Mouse (Mus musculus) intestine, embryonic 16.5 days (tissue): Measurements from ENCODE around the gene 1810043G02Rik. TPM values are rescaled to one million over a fixed set of nuclear protein-coding genes. Genes with fewer than 3 reads are reported as not detected.
"Not testable (repeated sequence)": the region's sequence is repeated elsewhere in the genome, so short reads cannot be mapped to it uniquely, and the experiment has no call there.

Experiments
- ATAC-seq: fragments of 200-750 bp; cut with Nextera tagmentation; 2 replicates; pipeline ENCODE4 v1.8.0; 2017; ENCODE audit warnings: moderate TSS enrichment, moderate library complexity
- H3K27ac ChIP-seq: fragments of 300-500 bp; sonication (generic); 2 replicates; pipeline ENCODE4 v1.5.1; 2014; ENCODE audit warnings: mild to moderate bottlenecking, low read length
- H3K27me3 ChIP-seq: fragments of 300-500 bp; sonication (generic); replicated peaks from 2 replicates; pipeline ENCODE4 v1.6.1; 2014; ENCODE audit warnings: low read length, control low read depth, mixed read lengths; ENCODE audit not compliant: control insufficient read depth, insufficient read depth
- H3K36me3 ChIP-seq: fragments of 300-500 bp; sonication (generic); 2 replicates; pipeline ENCODE4 v1.6.1; 2014; ENCODE audit warnings: low read length, control low read depth; ENCODE audit not compliant: control insufficient read depth, insufficient read depth
- H3K4me1 ChIP-seq: fragments of 300-500 bp; sonication (generic); 2 replicates; pipeline ENCODE4 v1.6.1; 2014; ENCODE audit warnings: low read length, control low read depth, mixed read lengths; ENCODE audit not compliant: control insufficient read depth, insufficient read depth
- H3K4me2 ChIP-seq: fragments of 300-500 bp; sonication (generic); 2 replicates; pipeline ENCODE4 v1.6.1; 2014; ENCODE audit warnings: low read depth, low read length, control low read depth
- H3K4me3 ChIP-seq: fragments of 300-500 bp; sonication (generic); 2 replicates; pipeline ENCODE4 v1.5.1; 2014; ENCODE audit warnings: mild to moderate bottlenecking, low read length
- H3K9ac ChIP-seq: fragments of 300-500 bp; sonication (generic); 2 replicates; pipeline ENCODE4 v1.6.1; 2014; ENCODE audit warnings: low read depth, low read length
- H3K9me3 ChIP-seq: fragments of 300-500 bp; sonication (generic); 2 replicates; pipeline ENCODE4 v1.6.1; 2016; ENCODE audit warnings: low read length, control low read depth; ENCODE audit not compliant: control insufficient read depth
- WGBS: fragments of 180-500 bp; shearing (Covaris S2); extraction: QIAGEN DNeasy Blood & Tissue Kit; methylation state at CpG from one replicate; pipeline ENCODE4 v1.1.7; 2014; 5-methylcytosine and 5-hydroxymethylcytosine counted together
- polyA plus RNA-seq: library from polyadenylated mRNA; unstranded; fragments of >200 nt; fragmentation: Nextera tagmentation; extraction: Ambion mirVana; gene quantifications from 2 replicates; pipeline ENCODE4 v1.2.1, GENCODE M21; 2015

1810043G02Rik gene
- 16.0 and 17.5 TPM in 2 replicates for polyA plus RNA-seq

- Histone ChIP-seq H3K4me2 (peak within 1 kb of the TSS; percentile 84), H3K9ac (peak within 1 kb of the TSS; percentile 78), H3K9me3 (no peaks in the 10 kb centered on the region), H3K27me3 (no peaks in the 10 kb centered on the region), H3K36me3 (peaks cover 3% of the 10 kb centered on the region; the same call in 1 of the 2 replicates), H3K4me1 (peaks cover 7% of the 10 kb centered on the region), H3K4me3 (peak within 1 kb of the TSS; percentile 81), H3K27ac (peak within 1 kb of the TSS; percentile 41; the same call in 1 of the 2 replicates)
- 2% methylated on average over 55 of the region's 57 CpGs for WGBS
- peak; percentile 98 for ATAC-seq
Observed at GRCm38 (mm10) chr10:77978351-77979350, at the start of gene 1810043G02Rik. Gene 1810043G02Rik, plus strand, starts transcription at chr10:77978524.

- no peaks in the 10 kb centered on the region for H3K4me1 ChIP-seq
- H3K9me3 ChIP-seq = no peaks in the 10 kb centered on the region
- H3K27me3 ChIP-seq = no peaks in the 10 kb centered on the region
- H3K4me2 ChIP-seq = no peak overlapping the region
- no peak overlapping the region for H3K27ac ChIP-seq
- ATAC-seq = no peak
- no peak overlapping the region for H3K9ac ChIP-seq
- 51% methylated on average over 2 of the region's 2 CpGs for WGBS
- H3K4me3 ChIP-seq = no peak overlapping the region
- no peaks in the 10 kb centered on the region for H3K36me3 ChIP-seq
Observed at GRCm38 (mm10) chr10:77939685-77940084, 38.6 kb upstream of the 1810043G02Rik start.

DNA sequence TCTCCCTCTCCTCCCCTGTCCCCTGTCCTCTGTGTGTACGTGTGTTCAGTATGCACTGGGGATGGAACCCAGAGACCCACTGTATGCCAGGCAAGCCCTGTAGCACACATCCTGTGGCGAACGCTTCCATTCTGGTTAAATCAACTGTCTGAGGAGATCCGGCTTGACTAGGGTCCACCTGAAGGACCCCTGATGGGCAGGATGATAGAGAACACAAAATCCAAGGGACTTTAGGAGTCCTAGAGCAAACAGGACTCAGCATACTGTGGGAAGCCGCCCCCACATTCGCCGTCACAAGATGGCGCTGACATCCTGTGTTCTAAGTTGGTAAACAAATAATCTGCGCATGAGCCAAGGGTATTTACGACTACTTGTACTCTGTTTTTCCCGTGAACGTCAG lies 27.9 kb upstream of the 1810043G02Rik start:
- not testable (repeated sequence) for H3K27ac ChIP-seq, H3K9me3 ChIP-seq, H3K4me3 ChIP-seq, ATAC-seq, H3K9ac ChIP-seq, H3K4me1 ChIP-seq, H3K27me3 ChIP-seq, H3K36me3 ChIP-seq, H3K4me2 ChIP-seq
- WGBS = 92% methylated on average over 8 of the region's 12 CpGs

DNA sequence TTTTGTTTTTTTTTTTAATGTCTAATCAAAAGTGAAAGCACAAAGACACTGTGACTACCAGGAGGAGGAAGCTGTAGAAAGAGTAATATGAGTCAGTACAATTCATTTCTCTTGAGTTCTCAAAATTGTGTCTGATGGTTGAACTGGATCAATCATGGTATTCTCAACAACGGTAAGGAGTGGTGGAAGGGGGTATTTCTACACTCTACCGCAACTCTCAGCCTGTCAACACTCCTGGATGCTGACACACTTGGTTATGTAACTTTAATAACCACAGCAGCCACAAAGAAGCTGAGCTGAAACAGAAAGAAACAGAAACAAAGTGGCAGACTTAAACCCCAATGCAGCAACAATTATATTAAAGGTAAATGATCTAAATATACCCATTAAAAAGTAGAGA lies 15.6 kb upstream of the 1810043G02Rik start:
- H3K4me1 ChIP-seq = no peaks in the 10 kb centered on the region
- no peak overlapping the region for H3K27ac ChIP-seq
- H3K4me2 ChIP-seq = no peak overlapping the region
- 0 out of 2 replicates have a peak, but pooled peaks cover 2% of the 10 kb centered on the region for H3K27me3 ChIP-seq
- H3K36me3 ChIP-seq = no peaks in the 10 kb centered on the region
- no peak for ATAC-seq
- no peaks in the 10 kb centered on the region for H3K9me3 ChIP-seq
- 93% methylated on average over 2 of the region's 2 CpGs for WGBS
- no peak overlapping the region for H3K4me3 ChIP-seq
- no peak overlapping the region for H3K9ac ChIP-seq

- no peak overlapping the region for H3K27ac ChIP-seq
- H3K9me3 ChIP-seq = no peaks in the 10 kb centered on the region
- 0 out of 2 replicates have a peak, but pooled peaks cover under 1% of the 10 kb centered on the region for H3K4me1 ChIP-seq
- no peak overlapping the region for H3K4me2 ChIP-seq
- H3K9ac ChIP-seq = no peak overlapping the region
- no peak for ATAC-seq
- no peaks in the 10 kb centered on the region for H3K36me3 ChIP-seq
- no peak overlapping the region for H3K4me3 ChIP-seq
- WGBS = 76% methylated on average over 6 of the region's 6 CpGs
- peaks cover 7% of the 10 kb centered on the region for H3K27me3 ChIP-seq
Observed at GRCm38 (mm10) chr10:77963971-77964370, 14.4 kb upstream of the 1810043G02Rik start.

- Histone ChIP-seq H3K4me3 (peak overlapping the region; percentile 35), H3K9ac (0 out of 2 replicates have a peak overlapping the region, but pooled peaks have one; percentile 25), H3K36me3 (no peaks in the 10 kb centered on the region), H3K4me1 (peaks cover 6% of the 10 kb centered on the region), H3K4me2 (peak overlapping the region; percentile 64), H3K27ac (no peak overlapping the region), H3K27me3 (peaks cover 18% of the 10 kb centered on the region), H3K9me3 (no peaks in the 10 kb centered on the region)
- ATAC-seq = peak; percentile 70; the same call in 1 of the 2 replicates
- WGBS = 8% methylated on average over 26 of the region's 26 CpGs
Observed at GRCm38 (mm10) chr10:77969274-77969972, 8.9 kb upstream of the 1810043G02Rik start.

DNA sequence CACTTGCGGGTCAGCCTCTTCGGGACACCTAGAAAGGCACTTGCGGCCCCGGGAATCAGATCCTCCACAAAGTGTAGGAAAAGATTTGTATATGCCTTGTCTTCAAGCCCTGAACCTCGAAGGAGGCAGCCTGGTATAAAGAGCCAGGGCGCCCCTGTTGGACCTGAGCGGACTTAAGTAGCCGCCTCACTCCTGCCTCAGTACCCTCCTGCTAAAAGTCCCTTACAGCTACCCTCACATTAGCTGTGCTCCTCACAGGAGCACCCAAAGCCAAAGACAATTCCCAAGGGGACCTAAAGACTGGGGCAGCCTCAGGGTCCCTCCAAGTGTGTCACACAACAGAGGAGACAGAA lies 8.4 kb upstream of the 1810043G02Rik start:
- H3K4me2 ChIP-seq = peak overlapping the region; percentile 64
- no peaks in the 10 kb centered on the region for H3K9me3 ChIP-seq
- ATAC-seq = no peak
- H3K36me3 ChIP-seq = no peaks in the 10 kb centered on the region
- H3K4me3 ChIP-seq = peak overlapping the region; percentile 35; the same call in 1 of the 2 replicates
- 18% methylated on average over 8 of the region's 8 CpGs for WGBS
- H3K27ac ChIP-seq = no peak overlapping the region
- H3K27me3 ChIP-seq = peaks cover 18% of the 10 kb centered on the region
- 0 out of 2 replicates have a peak overlapping the region, but pooled peaks have one; percentile 25 for H3K9ac ChIP-seq
- peaks cover 6% of the 10 kb centered on the region for H3K4me1 ChIP-seq

GRCm38 (mm10) chr10:77970481-77970880 lies 7.8 kb upstream of the 1810043G02Rik start, which contains the start of gene Trpm2:
Gene Trpm2, minus strand, starts transcription at chr10:77970563.
- Histone ChIP-seq H3K27ac (no peak within 1 kb of the TSS), H3K27me3 (peaks cover 18% of the 10 kb centered on the region), H3K9me3 (no peaks in the 10 kb centered on the region), H3K9ac (0 out of 2 replicates have a peak within 1 kb of the TSS, but pooled peaks have one; percentile 25), H3K4me1 (peaks cover 6% of the 10 kb centered on the region), H3K36me3 (no peaks in the 10 kb centered on the region), H3K4me2 (peak within 1 kb of the TSS; percentile 64), H3K4me3 (peak within 1 kb of the TSS; percentile 35)
- WGBS = 78% methylated on average over 6 of the region's 6 CpGs
- no peak for ATAC-seq

- H3K4me3 ChIP-seq = no peak overlapping the region
- H3K27ac ChIP-seq = no peak overlapping the region
- no peak for ATAC-seq
- H3K9ac ChIP-seq = no peak overlapping the region
- H3K4me2 ChIP-seq = no peak overlapping the region
- H3K4me1 ChIP-seq = peaks cover 6% of the 10 kb centered on the region
- H3K27me3 ChIP-seq = peaks cover 16% of the 10 kb centered on the region
- no peaks in the 10 kb centered on the region for H3K9me3 ChIP-seq
- H3K36me3 ChIP-seq = no peaks in the 10 kb centered on the region
- 73% methylated on average over 10 of the region's 10 CpGs for WGBS
Observed at GRCm38 (mm10) chr10:77971191-77971590, 7.1 kb upstream of the 1810043G02Rik start.
